Mouse (Mus musculus): ENCODE data around the gene Agap2. TPM values are rescaled to one million over a fixed set of nuclear protein-coding genes. Genes with fewer than 3 reads are reported as not detected.

Agap2 gene
- polyA plus RNA-seq, 1 experiment = 0.85 TPM

DNA sequence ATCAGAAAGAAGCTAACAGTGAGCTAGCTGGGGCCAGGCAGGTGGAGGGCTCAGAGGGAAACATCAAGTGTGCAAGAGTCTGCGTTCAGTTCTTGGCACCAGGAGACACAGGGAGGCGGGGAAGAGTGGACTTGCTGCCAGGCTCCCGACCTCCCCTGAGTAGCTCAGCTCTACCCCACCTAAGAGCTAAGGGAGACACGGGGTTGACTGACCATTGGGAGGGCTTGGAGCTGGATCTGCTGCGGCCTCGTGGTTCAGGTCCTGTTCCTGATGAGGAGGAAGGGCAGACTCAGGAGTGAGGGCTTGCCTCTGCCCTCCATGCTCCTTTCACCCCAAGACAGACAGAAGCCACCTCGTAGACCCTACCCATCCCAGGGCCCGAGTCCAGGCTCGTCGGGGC, 24.1 kb downstream of the Agap2 start:
- no peak for TF ChIP-seq EP300 (IDR thresholded peaks at IDR 0.05; ENCODE audit: insufficient read depth, low read depth, low read length)
- no peak for TF ChIP-seq CTCF (IDR thresholded peaks at IDR 0.05; ENCODE audit: low read depth, low read length)
- TF ChIP-seq POLR2A (IDR thresholded peaks at IDR 0.05; ENCODE audit: insufficient read depth, low read length) = no peak
- Histone ChIP-seq H3K27me3 (ENCODE audit: control insufficient read depth, insufficient read depth, low read length, poor library complexity, severe bottlenecking) (no peaks in the 10 kb centered on the region), H3K9ac (ENCODE audit: low read depth, poor library complexity, severe bottlenecking) (no peak overlapping the region), H3K4me1 (ENCODE audit: control insufficient read depth, insufficient read depth, low read length) (no peaks in the 10 kb centered on the region), H3K9me3 (replicated peaks; ENCODE audit: control insufficient read depth, insufficient read depth, low read length, poor library complexity, severe bottlenecking) (no peaks in the 10 kb centered on the region), H3K36me3 (ENCODE audit: control insufficient read depth, insufficient read depth, low read length, poor library complexity, severe bottlenecking) (no peaks in the 10 kb centered on the region), H3K4me3 (ENCODE audit: low read depth, low read length) (no peak overlapping the region), H3K27ac (ENCODE audit: insufficient read depth, low read length) (no peak overlapping the region)

DNA sequence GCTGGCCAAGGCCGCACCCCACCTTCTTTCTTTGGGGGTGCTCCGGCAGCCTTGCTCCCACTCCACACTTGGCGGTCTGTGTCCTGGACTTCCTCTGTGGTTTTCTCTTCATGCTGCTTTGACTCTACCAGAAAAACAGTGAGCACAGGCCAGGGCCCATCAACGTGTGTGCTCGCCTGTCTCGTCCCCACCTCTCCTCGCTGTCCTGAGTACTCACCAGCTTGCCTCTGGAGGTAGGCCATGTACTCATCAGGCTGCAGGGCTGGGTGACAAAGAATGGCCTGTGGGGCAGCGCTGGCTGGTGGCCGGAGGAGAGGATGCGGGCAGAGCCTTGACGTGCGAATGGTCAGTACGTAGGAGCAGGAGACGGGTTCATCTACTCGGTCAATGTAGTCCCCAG, 24.8 kb downstream of the Agap2 start:
- Histone ChIP-seq H3K4me1 (ENCODE audit: control insufficient read depth, insufficient read depth, low read length) (no peaks in the 10 kb centered on the region), H3K9ac (ENCODE audit: low read depth, poor library complexity, severe bottlenecking) (no peak overlapping the region), H3K27ac (ENCODE audit: insufficient read depth, low read length) (no peak overlapping the region), H3K36me3 (ENCODE audit: control insufficient read depth, insufficient read depth, low read length, poor library complexity, severe bottlenecking) (no peaks in the 10 kb centered on the region), H3K4me3 (ENCODE audit: low read depth, low read length) (no peak overlapping the region), H3K9me3 (replicated peaks; ENCODE audit: control insufficient read depth, insufficient read depth, low read length, poor library complexity, severe bottlenecking) (no peaks in the 10 kb centered on the region), H3K27me3 (ENCODE audit: control insufficient read depth, insufficient read depth, low read length, poor library complexity, severe bottlenecking) (no peaks in the 10 kb centered on the region)
- TF ChIP-seq CTCF (IDR thresholded peaks at IDR 0.05; ENCODE audit: low read depth, low read length) (no peak), EP300 (IDR thresholded peaks at IDR 0.05; ENCODE audit: insufficient read depth, low read depth, low read length) (no peak), POLR2A (IDR thresholded peaks at IDR 0.05; ENCODE audit: insufficient read depth, low read length) (no peak)

DNA sequence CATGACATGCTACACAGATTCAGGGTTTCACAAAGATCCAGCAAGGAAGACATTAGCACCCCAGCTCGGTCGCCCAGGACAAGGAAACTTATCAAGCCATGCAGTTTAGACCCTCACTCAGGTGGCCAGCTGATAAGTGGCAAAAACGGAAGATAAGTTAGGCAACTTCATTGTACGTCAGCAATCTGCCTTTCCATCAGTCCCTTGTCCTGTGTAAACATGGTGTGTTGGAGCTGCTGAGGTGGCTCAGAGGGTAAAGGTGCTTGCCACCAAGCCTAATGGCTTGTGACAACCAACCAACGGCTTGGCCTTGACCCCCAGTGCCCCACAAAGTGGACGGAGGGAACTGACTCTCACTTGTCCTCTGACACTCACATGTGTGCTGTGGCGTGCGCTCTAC, 25.3 kb downstream of the Agap2 start:
- TF ChIP-seq CTCF (IDR thresholded peaks at IDR 0.05; ENCODE audit: low read depth, low read length) = no peak
- no peak for TF ChIP-seq EP300 (IDR thresholded peaks at IDR 0.05; ENCODE audit: insufficient read depth, low read depth, low read length)
- no peak for TF ChIP-seq POLR2A (IDR thresholded peaks at IDR 0.05; ENCODE audit: insufficient read depth, low read length)
- H3K27me3 ChIP-seq (ENCODE audit: control insufficient read depth, insufficient read depth, low read length, poor library complexity, severe bottlenecking) = no peaks in the 10 kb centered on the region
- H3K4me3 ChIP-seq (ENCODE audit: low read depth, low read length) = no peak overlapping the region
- H3K27ac ChIP-seq (ENCODE audit: insufficient read depth, low read length) = no peak overlapping the region
- H3K9me3 ChIP-seq (replicated peaks; ENCODE audit: control insufficient read depth, insufficient read depth, low read length, poor library complexity, severe bottlenecking) = no peaks in the 10 kb centered on the region
- H3K36me3 ChIP-seq (ENCODE audit: control insufficient read depth, insufficient read depth, low read length, poor library complexity, severe bottlenecking) = no peaks in the 10 kb centered on the region
- no peaks in the 10 kb centered on the region for H3K4me1 ChIP-seq (ENCODE audit: control insufficient read depth, insufficient read depth, low read length)
- no peak overlapping the region for H3K9ac ChIP-seq (ENCODE audit: low read depth, poor library complexity, severe bottlenecking)

DNA sequence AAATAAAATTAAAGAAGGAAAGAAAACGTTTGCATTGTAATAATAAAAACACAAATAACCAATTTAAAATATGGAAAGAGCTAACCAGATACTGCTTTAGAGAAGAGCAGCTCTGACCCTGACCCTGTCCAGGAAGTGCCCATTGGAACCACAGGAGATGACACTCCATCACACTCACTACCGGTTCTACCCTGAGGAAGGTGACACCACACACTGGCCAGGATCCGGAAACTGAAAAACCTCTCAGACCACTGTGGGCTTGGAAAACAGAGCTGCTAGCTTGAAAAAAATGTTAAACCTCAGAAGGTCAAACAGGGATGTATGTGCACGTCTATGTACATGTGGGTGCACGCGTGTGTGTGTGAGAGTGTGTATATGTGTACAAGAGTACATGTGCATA, 26.1 kb downstream of the Agap2 start:
- TF ChIP-seq EP300 (IDR thresholded peaks at IDR 0.05; ENCODE audit: insufficient read depth, low read depth, low read length) (no peak), CTCF (IDR thresholded peaks at IDR 0.05; ENCODE audit: low read depth, low read length) (no peak), POLR2A (IDR thresholded peaks at IDR 0.05; ENCODE audit: insufficient read depth, low read length) (no peak)
- Histone ChIP-seq H3K4me1 (ENCODE audit: control insufficient read depth, insufficient read depth, low read length) (no peaks in the 10 kb centered on the region), H3K36me3 (ENCODE audit: control insufficient read depth, insufficient read depth, low read length, poor library complexity, severe bottlenecking) (no peaks in the 10 kb centered on the region), H3K27me3 (ENCODE audit: control insufficient read depth, insufficient read depth, low read length, poor library complexity, severe bottlenecking) (no peaks in the 10 kb centered on the region), H3K9me3 (replicated peaks; ENCODE audit: control insufficient read depth, insufficient read depth, low read length, poor library complexity, severe bottlenecking) (no peaks in the 10 kb centered on the region), H3K4me3 (ENCODE audit: low read depth, low read length) (no peak overlapping the region), H3K27ac (ENCODE audit: insufficient read depth, low read length) (no peak overlapping the region), H3K9ac (ENCODE audit: low read depth, poor library complexity, severe bottlenecking) (no peak overlapping the region)

DNA sequence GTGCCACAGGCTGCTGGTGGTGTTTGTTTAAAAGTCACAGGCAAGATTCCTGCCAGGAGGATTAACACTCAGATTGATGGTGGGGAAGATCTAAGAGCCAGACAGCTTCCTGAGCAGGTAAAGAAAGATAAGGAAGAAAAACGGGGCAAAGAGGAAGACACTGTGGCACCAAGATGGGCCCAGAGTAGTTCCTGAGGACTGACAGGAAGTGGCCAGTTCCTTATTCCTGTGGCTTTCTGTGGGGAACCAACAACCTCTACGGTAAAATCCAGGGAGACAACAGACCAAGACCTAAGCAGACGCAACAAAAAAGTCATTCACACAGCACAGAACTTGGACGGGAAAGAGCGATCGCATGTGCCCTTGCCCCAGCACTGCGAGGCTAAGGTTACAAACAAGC, 28.5 kb downstream of the Agap2 start:
- no peaks in the 10 kb centered on the region for H3K36me3 ChIP-seq (ENCODE audit: control insufficient read depth, insufficient read depth, low read length, poor library complexity, severe bottlenecking)
- no peak for TF ChIP-seq EP300 (IDR thresholded peaks at IDR 0.05; ENCODE audit: insufficient read depth, low read depth, low read length)
- no peak for TF ChIP-seq CTCF (IDR thresholded peaks at IDR 0.05; ENCODE audit: low read depth, low read length)
- no peak for TF ChIP-seq POLR2A (IDR thresholded peaks at IDR 0.05; ENCODE audit: insufficient read depth, low read length)

DNA sequence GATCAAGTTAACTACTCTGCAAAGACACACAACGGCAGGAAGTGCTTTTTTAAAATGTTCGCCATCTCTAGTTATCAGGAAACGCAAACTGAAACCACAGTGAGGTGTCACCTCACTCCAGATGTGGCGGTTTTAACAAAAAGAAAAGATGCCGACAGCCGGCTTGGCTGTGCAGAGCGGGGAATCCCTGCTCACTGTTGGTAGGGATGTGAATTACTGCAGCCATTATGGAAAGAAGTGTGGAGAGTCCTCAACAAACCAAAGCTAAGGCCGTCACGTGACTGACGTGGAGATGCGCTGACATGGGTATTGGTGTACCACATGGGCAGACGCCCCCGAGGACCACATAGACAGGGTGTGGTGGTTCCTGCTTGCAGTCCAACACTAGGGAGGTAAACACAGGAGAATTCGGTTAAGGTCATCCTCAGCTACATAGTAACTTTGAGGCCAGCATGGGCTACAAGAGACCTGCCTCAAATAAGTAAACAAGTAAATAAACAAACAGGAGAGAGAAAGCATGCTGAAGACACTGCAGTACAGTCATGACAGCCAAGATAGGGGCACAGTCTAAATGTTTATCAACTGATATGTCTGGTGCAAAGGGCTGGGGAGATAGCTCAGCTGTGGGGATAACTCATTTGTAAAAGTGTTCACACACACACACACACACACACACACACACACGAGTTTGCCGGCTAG, 32.6 kb downstream of the Agap2 start:
- H3K4me1 ChIP-seq (ENCODE audit: control insufficient read depth, insufficient read depth, low read length) = no peaks in the 10 kb centered on the region
- H3K27ac ChIP-seq (ENCODE audit: insufficient read depth, low read length) = no peak overlapping the region
- TF ChIP-seq EP300 (IDR thresholded peaks at IDR 0.05; ENCODE audit: insufficient read depth, low read depth, low read length) (no peak), POLR2A (IDR thresholded peaks at IDR 0.05; ENCODE audit: insufficient read depth, low read length) (no peak), CTCF (IDR thresholded peaks at IDR 0.05; ENCODE audit: low read depth, low read length) (no peak)
- H3K9ac ChIP-seq (ENCODE audit: low read depth, poor library complexity, severe bottlenecking) = no peak overlapping the region
- H3K4me3 ChIP-seq (ENCODE audit: low read depth, low read length) = no peak overlapping the region
- H3K36me3 ChIP-seq (ENCODE audit: control insufficient read depth, insufficient read depth, low read length, poor library complexity, severe bottlenecking) = no peaks in the 10 kb centered on the region
- H3K9me3 ChIP-seq (replicated peaks; ENCODE audit: control insufficient read depth, insufficient read depth, low read length, poor library complexity, severe bottlenecking) = no peaks in the 10 kb centered on the region
- no peaks in the 10 kb centered on the region for H3K27me3 ChIP-seq (ENCODE audit: control insufficient read depth, insufficient read depth, low read length, poor library complexity, severe bottlenecking)

More for the DNA sequence above, 28.5 kb downstream of the Agap2 start:
- Histone ChIP-seq H3K9ac (ENCODE audit: low read depth, poor library complexity, severe bottlenecking) (no peak overlapping the region), H3K27ac (ENCODE audit: insufficient read depth, low read length) (no peak overlapping the region), H3K27me3 (ENCODE audit: control insufficient read depth, insufficient read depth, low read length, poor library complexity, severe bottlenecking) (no peaks in the 10 kb centered on the region), H3K4me1 (ENCODE audit: control insufficient read depth, insufficient read depth, low read length) (no peaks in the 10 kb centered on the region), H3K9me3 (replicated peaks; ENCODE audit: control insufficient read depth, insufficient read depth, low read length, poor library complexity, severe bottlenecking) (no peaks in the 10 kb centered on the region), H3K4me3 (ENCODE audit: low read depth, low read length) (no peak overlapping the region)

Data from ES-Bruce4 (cell line).